Mouse (Mus musculus) liver, adult (tissue): ENCODE data around the gene Blm.

Experiments
- GATA4 ChIP-seq: IDR thresholded peaks from 2 replicates; pipeline ENCODE4 v1.6.1; 2014; ENCODE audit warnings: mild to moderate bottlenecking, low read length; ENCODE audit not compliant: insufficient replicate concordance

The Blm gene

GRCm38 (mm10) chr7:80496656-80497055 is 38.3 kb downstream of the Blm start:
- no peak for TF ChIP-seq GATA4

GRCm38 (mm10) chr7:80495210-80495609 is 39.7 kb downstream of the Blm start:
- TF ChIP-seq GATA4: no peak

- TF ChIP-seq GATA4: no peak
These were observed 42.9 kb downstream of the Blm start for GRCm38 (mm10) chr7:80491995-80492394.

GRCm38 (mm10) chr7:80491086-80491485 is 43.8 kb downstream of the Blm start:
- TF ChIP-seq GATA4: no peak

- no peak for TF ChIP-seq GATA4
These were observed 44.6 kb downstream of the Blm start for GRCm38 (mm10) chr7:80490351-80490750.

- no peak for TF ChIP-seq GATA4
These were observed 45.5 kb downstream of the Blm start for GRCm38 (mm10) chr7:80489445-80489844.

GRCm38 (mm10) chr7:80487239-80487638 is 47.7 kb downstream of the Blm start:
- TF ChIP-seq GATA4: no peak

- TF ChIP-seq GATA4: no peak
These were observed 54.8 kb downstream of the Blm start for GRCm38 (mm10) chr7:80480097-80480496.

- TF ChIP-seq GATA4: no peak
These were observed 61.1 kb downstream of the Blm start for GRCm38 (mm10) chr7:80473837-80474236.

GRCm38 (mm10) chr7:80468851-80469250 is 66.1 kb downstream of the Blm start:
- no peak for TF ChIP-seq GATA4

- TF ChIP-seq GATA4: no peak
These were observed 67.6 kb downstream of the Blm start for GRCm38 (mm10) chr7:80467334-80467733.

- no peak for TF ChIP-seq GATA4
These were observed 70.1 kb downstream of the Blm start for GRCm38 (mm10) chr7:80464831-80465230.

GRCm38 (mm10) chr7:80461891-80462290 is 73.0 kb downstream of the Blm start:
- no peak for TF ChIP-seq GATA4

- no peak for TF ChIP-seq GATA4
These were observed 74.0 kb downstream of the Blm start for GRCm38 (mm10) chr7:80460892-80461291.

- TF ChIP-seq GATA4: peak; percentile 95
These were observed 74.7 kb downstream of the Blm start for GRCm38 (mm10) chr7:80460199-80460598.

- TF ChIP-seq GATA4: no peak
These were observed 77.0 kb downstream of the Blm start for GRCm38 (mm10) chr7:80457831-80458343.

- no peak for TF ChIP-seq GATA4
These were observed 77.7 kb downstream of the Blm start for GRCm38 (mm10) chr7:80457241-80457640.
